Mouse (Mus musculus) left cerebral cortex, postnatal 36 days (tissue): ENCODE data around the gene Xirp1. TPM values are rescaled to one million over a fixed set of nuclear protein-coding genes. Genes with fewer than 3 reads are reported as not detected.
"Not testable (repeated sequence)": the region's sequence is repeated elsewhere in the genome, so short reads cannot be mapped to it uniquely, and the experiment has no call there.

ENCODE experiments used
- DNase-seq, 2 experiments: peaks; one replicate each; pipeline ENCODE4 v3.0.0; 2021 to 2022; ENCODE audit warnings: low spot score in 2 of 2, mixed read lengths in 1 of 2
- intact Hi-C: fragments of 180-260 bp; cut with DNase I; formaldehyde crosslinking; loops from one replicate; pipeline ENCODE4 v1.15.1; 2025
- total RNA-seq, 2 experiments: library from RNA; stranded (reverse); gene quantifications; 2 replicates each; pipeline ENCODE4 v1.2.3; 2021

Xirp1 gene
- total RNA-seq, 2 experiments from 2014 or later, result 0.15 TPM; not detected in 1

- peak in 1 of 2 experiments; percentile 28 for DNase-seq
- intact Hi-C loops, result no loop called here
Measured at GRCm38 (mm10) chr9:120024171-120024570, 773 bp upstream of the Xirp1 start.

GRCm38 (mm10) chr9:120021164-120021563 is 2.2 kb downstream of the Xirp1 start:
- DNase-seq, result no peak
- intact Hi-C loops, result no loop called here

GRCm38 (mm10) chr9:120020285-120020890 is 3.0 kb downstream of the Xirp1 start:
- intact Hi-C loops, result no loop called here
- DNase-seq, result peak; percentile 55 to 72

- no peak for DNase-seq
- intact Hi-C loops, result loop anchor here (10.0 kb wide), 1 partner anchor 52 kb away; no protein-coding TSS in a partner anchor
Measured at GRCm38 (mm10) chr9:120016956-120017355, 6.4 kb downstream of the Xirp1 start.

GRCm38 (mm10) chr9:120014828-120015227 is 8.6 kb downstream of the Xirp1 start:
- DNase-seq, result no peak
- intact Hi-C loops, result loop anchor here (10.0 kb wide), 1 partner anchor 50 kb away; no protein-coding TSS in a partner anchor

- no peak for DNase-seq
- intact Hi-C loops, result loop anchor here (10.0 kb wide), 1 partner anchor 49 kb away; no protein-coding TSS in a partner anchor
Measured at GRCm38 (mm10) chr9:120013251-120013820, 10.1 kb downstream of the Xirp1 start.

GRCm38 (mm10) chr9:120012781-120013180 is 10.6 kb downstream of the Xirp1 start:
- intact Hi-C loops, result loop anchor here (10.0 kb wide), 1 partner anchor 48 kb away; no protein-coding TSS in a partner anchor
- no peak for DNase-seq

GRCm38 (mm10) chr9:120012161-120012560 is 11.2 kb downstream of the Xirp1 start:
- intact Hi-C loops, result loop anchor here (10.0 kb wide), 1 partner anchor 47 kb away; no protein-coding TSS in a partner anchor
- DNase-seq, result not testable (repeated sequence)

GRCm38 (mm10) chr9:120011533-120011932 is 11.9 kb downstream of the Xirp1 start:
- DNase-seq, result peak; percentile 41 to 64
- intact Hi-C loops, result loop anchor here (2.0 to 10.0 kb wide), 2 partner anchors 29 to 47 kb away; no protein-coding TSS in a partner anchor

- peak; percentile 98 to 99 for DNase-seq
- intact Hi-C loops, result loop anchor here (2.0 to 10.0 kb wide), 2 partner anchors 28 to 46 kb away; no protein-coding TSS in a partner anchor
Measured at GRCm38 (mm10) chr9:120010781-120011511, 12.5 kb downstream of the Xirp1 start.

- intact Hi-C loops, result loop anchor here (2.0 to 10.0 kb wide), 2 partner anchors 27 to 45 kb away; no protein-coding TSS in a partner anchor
- DNase-seq, result no peak
Measured at GRCm38 (mm10) chr9:120009871-120010270, 13.5 kb downstream of the Xirp1 start.

GRCm38 (mm10) chr9:120009226-120009841 is 14.1 kb downstream of the Xirp1 start:
- no peak for DNase-seq
- intact Hi-C loops, result no loop called here

- intact Hi-C loops, result no loop called here
- no peak for DNase-seq
Measured at GRCm38 (mm10) chr9:120007833-120008232, 15.6 kb downstream of the Xirp1 start.

GRCm38 (mm10) chr9:120005936-120006335 is 17.5 kb downstream of the Xirp1 start:
- no peak for DNase-seq
- intact Hi-C loops, result no loop called here

GRCm38 (mm10) chr9:120002893-120003292 is 20.5 kb downstream of the Xirp1 start:
- intact Hi-C loops, result no loop called here
- DNase-seq, result no peak

- peak; percentile 69 to 79 for DNase-seq
- intact Hi-C loops, result no loop called here
Measured at GRCm38 (mm10) chr9:120001945-120002725, 21.3 kb downstream of the Xirp1 start.

GRCm38 (mm10) chr9:120000761-120001160 is 22.6 kb downstream of the Xirp1 start:
- DNase-seq, result no peak
- intact Hi-C loops, result no loop called here

GRCm38 (mm10) chr9:119999636-120000035 is 23.8 kb downstream of the Xirp1 start:
- peak in 1 of 2 experiments; percentile 3 for DNase-seq
- intact Hi-C loops, result no loop called here

- intact Hi-C loops, result no loop called here
Measured at GRCm38 (mm10) chr9:119998776-119999175, 24.6 kb downstream of the Xirp1 start.

More at GRCm38 (mm10) chr9:119998776-119999175, 24.6 kb downstream of the Xirp1 start:
- DNase-seq, result no peak
